Mouse (Mus musculus): ENCODE measurements at regions not wholly inside any gene's neighbourhood (a gene's known extent, or its start where the extent isn't known, plus 50 kb on each side); places are given as distances from the start of the nearest gene placed in this dataset.

GRCm38 (mm10) chr12:33717601-33718260 lies 210.5 kb upstream of the Ferd3l start:
- Histone ChIP-seq H3K36me3 (no peaks in the 10 kb centered on the region), H3K9me3 (no peaks in the 10 kb centered on the region), H3K9ac (peak overlapping the region; percentile 13; the same call in 1 of the 2 replicates), H3K4me2 (peak overlapping the region; percentile 40), H3K4me3 (0 out of 2 replicates have a peak overlapping the region, but pooled peaks have one; percentile 7), H3K27ac (no peak overlapping the region), H3K4me1 (peaks cover 9% of the 10 kb centered on the region), H3K27me3 (no peaks in the 10 kb centered on the region)
- ATAC-seq (ENCODE audit: borderline replicate concordance, extremely low read depth, low FRiP score, low TSS enrichment), result no peak
- 7% methylated on average over 14 of the region's 14 CpGs for WGBS

- no peak overlapping the region for H3K4me3 ChIP-seq
- H3K36me3 ChIP-seq, result no peaks in the 10 kb centered on the region
- no peak overlapping the region; the same call in 1 of the 2 replicates for H3K4me2 ChIP-seq
- 36% methylated on average over 7 of the region's 7 CpGs for WGBS
- no peak overlapping the region for H3K27ac ChIP-seq
- no peaks in the 10 kb centered on the region for H3K9me3 ChIP-seq
- peaks cover 9% of the 10 kb centered on the region for H3K4me1 ChIP-seq
- no peaks in the 10 kb centered on the region for H3K27me3 ChIP-seq
- H3K9ac ChIP-seq, result no peak overlapping the region
- ATAC-seq (ENCODE audit: borderline replicate concordance, extremely low read depth, low FRiP score, low TSS enrichment), result peak; percentile 42; the same call in 1 of the 2 replicates
Observed at GRCm38 (mm10) chr12:33719063-33719462, 209.2 kb upstream of the Ferd3l start.

GRCm38 (mm10) chr12:33731937-33732336 lies 196.3 kb upstream of the Ferd3l start:
- Histone ChIP-seq H3K27me3 (no peaks in the 10 kb centered on the region), H3K9me3 (no peaks in the 10 kb centered on the region), H3K4me2 (no peak overlapping the region), H3K27ac (no peak overlapping the region), H3K9ac (no peak overlapping the region), H3K4me1 (no peaks in the 10 kb centered on the region), H3K36me3 (no peaks in the 10 kb centered on the region), H3K4me3 (no peak overlapping the region)
- ATAC-seq (ENCODE audit: borderline replicate concordance, extremely low read depth, low FRiP score, low TSS enrichment), result no peak
- 25% methylated on average over 4 of the region's 4 CpGs for WGBS

GRCm38 (mm10) chr12:33775563-33776468 lies 152.4 kb upstream of the Ferd3l start:
- ATAC-seq (ENCODE audit: borderline replicate concordance, extremely low read depth, low FRiP score, low TSS enrichment), result no peak
- Histone ChIP-seq H3K27ac (no peak overlapping the region), H3K27me3 (no peaks in the 10 kb centered on the region), H3K9ac (no peak overlapping the region), H3K36me3 (no peaks in the 10 kb centered on the region), H3K9me3 (no peaks in the 10 kb centered on the region), H3K4me3 (no peak overlapping the region), H3K4me2 (no peak overlapping the region), H3K4me1 (no peaks in the 10 kb centered on the region)
- WGBS, result 36% methylated on average over 5 of the region's 5 CpGs

DNA sequence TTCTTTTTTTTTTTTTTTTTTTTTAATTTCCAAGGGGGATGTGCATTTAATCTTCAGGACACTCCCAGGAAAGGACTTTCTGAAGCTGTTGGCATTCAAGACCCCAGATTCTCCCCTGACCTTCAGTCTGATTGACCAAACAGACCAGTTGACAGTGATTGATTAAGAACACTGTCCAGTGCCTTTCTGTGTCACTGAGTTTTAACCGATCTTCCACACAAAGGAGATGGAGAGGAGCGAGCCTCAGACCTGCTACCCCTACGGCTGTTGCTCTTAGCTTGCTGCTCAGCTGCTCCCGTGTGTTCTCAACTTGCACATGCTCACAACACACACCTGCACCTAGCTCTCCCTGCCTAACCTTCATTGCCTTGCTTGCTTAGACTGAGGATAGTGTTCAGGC lies 149.7 kb upstream of the Ferd3l start:
- no peak overlapping the region for H3K27ac ChIP-seq
- no peak overlapping the region for H3K9ac ChIP-seq
- no peak overlapping the region for H3K4me2 ChIP-seq
- no peaks in the 10 kb centered on the region for H3K36me3 ChIP-seq
- 19% methylated on average over 4 of the region's 4 CpGs for WGBS
- ATAC-seq (ENCODE audit: borderline replicate concordance, extremely low read depth, low FRiP score, low TSS enrichment), result no peak
- no peaks in the 10 kb centered on the region for H3K9me3 ChIP-seq
- no peaks in the 10 kb centered on the region for H3K27me3 ChIP-seq
- no peak overlapping the region for H3K4me3 ChIP-seq
- no peaks in the 10 kb centered on the region for H3K4me1 ChIP-seq

- no peaks in the 10 kb centered on the region for H3K27me3 ChIP-seq
- H3K4me2 ChIP-seq, result no peak overlapping the region
- H3K4me3 ChIP-seq, result no peak overlapping the region
- no peaks in the 10 kb centered on the region for H3K4me1 ChIP-seq
- WGBS, result 65% methylated on average over 2 of the region's 2 CpGs
- no peaks in the 10 kb centered on the region for H3K36me3 ChIP-seq
- H3K9ac ChIP-seq, result no peak overlapping the region
- ATAC-seq (ENCODE audit: borderline replicate concordance, extremely low read depth, low FRiP score, low TSS enrichment), result no peak
- no peaks in the 10 kb centered on the region for H3K9me3 ChIP-seq
- H3K27ac ChIP-seq, result no peak overlapping the region
Observed at GRCm38 (mm10) chr12:33779898-33780297, 148.3 kb upstream of the Ferd3l start.

DNA sequence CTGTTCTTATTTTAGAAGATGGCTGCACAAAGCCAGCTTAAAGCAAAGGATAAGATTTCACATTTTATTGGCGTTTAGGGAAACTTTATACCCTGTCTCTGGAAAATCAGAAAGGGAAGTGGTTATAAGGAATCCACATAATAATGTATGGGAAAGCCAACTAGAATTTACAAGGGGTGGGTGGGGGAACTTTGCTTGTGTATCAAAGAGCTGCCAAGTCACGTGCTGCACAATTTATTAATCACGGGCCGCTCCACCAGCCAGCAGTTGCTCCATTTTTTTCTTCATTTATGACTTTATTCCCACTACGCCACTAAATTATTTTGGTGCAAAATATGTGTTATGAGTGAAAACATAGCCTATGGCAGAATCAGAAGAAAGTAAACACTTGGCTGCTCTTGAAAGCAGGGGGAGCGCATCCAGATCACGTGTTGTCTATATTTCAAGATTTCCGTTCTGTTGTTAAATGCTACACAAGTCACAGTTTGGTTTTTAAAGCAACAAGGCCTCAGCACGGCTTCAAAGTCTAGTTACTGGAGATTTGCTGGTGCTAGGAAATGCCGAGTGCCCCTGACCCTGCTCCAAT lies 123.9 kb upstream of the Ferd3l start:
- Histone ChIP-seq H3K27me3 (no peaks in the 10 kb centered on the region), H3K9ac (no peak overlapping the region), H3K27ac (no peak overlapping the region), H3K9me3 (no peaks in the 10 kb centered on the region), H3K4me1 (no peaks in the 10 kb centered on the region), H3K4me3 (no peak overlapping the region), H3K36me3 (no peaks in the 10 kb centered on the region), H3K4me2 (no peak overlapping the region)
- ATAC-seq (ENCODE audit: borderline replicate concordance, extremely low read depth, low FRiP score, low TSS enrichment), result no peak; the same call in 1 of the 2 replicates
- WGBS, result 43% methylated on average over 10 of the region's 10 CpGs

- Histone ChIP-seq H3K27ac (no peak overlapping the region), H3K9me3 (no peaks in the 10 kb centered on the region), H3K36me3 (no peaks in the 10 kb centered on the region), H3K9ac (no peak overlapping the region), H3K4me3 (no peak overlapping the region), H3K27me3 (no peaks in the 10 kb centered on the region), H3K4me1 (no peaks in the 10 kb centered on the region), H3K4me2 (no peak overlapping the region)
- no peak for ATAC-seq (ENCODE audit: borderline replicate concordance, extremely low read depth, low FRiP score, low TSS enrichment)
Observed at GRCm38 (mm10) chr12:33825571-33825970, 102.7 kb upstream of the Ferd3l start.

- H3K36me3 ChIP-seq, result no peaks in the 10 kb centered on the region
Observed at GRCm38 (mm10) chr12:33849088-33849487, 79.1 kb upstream of the Ferd3l start.

GRCm38 (mm10) chr12:33851736-33852135 lies 76.5 kb upstream of the Ferd3l start:
- 90% methylated on average over 1 of the region's 1 CpGs for WGBS
- H3K27ac ChIP-seq, result no peak overlapping the region
- H3K9me3 ChIP-seq, result no peaks in the 10 kb centered on the region
- no peak overlapping the region for H3K4me2 ChIP-seq
- no peaks in the 10 kb centered on the region for H3K27me3 ChIP-seq
- no peaks in the 10 kb centered on the region for H3K4me1 ChIP-seq
- H3K36me3 ChIP-seq, result no peaks in the 10 kb centered on the region
- no peak for ATAC-seq (ENCODE audit: borderline replicate concordance, extremely low read depth, low FRiP score, low TSS enrichment)
- no peak overlapping the region for H3K9ac ChIP-seq
- no peak overlapping the region for H3K4me3 ChIP-seq

More at GRCm38 (mm10) chr12:33849088-33849487, 79.1 kb upstream of the Ferd3l start:
- no peaks in the 10 kb centered on the region for H3K27me3 ChIP-seq
- no peak for ATAC-seq (ENCODE audit: borderline replicate concordance, extremely low read depth, low FRiP score, low TSS enrichment)
- H3K4me3 ChIP-seq, result no peak overlapping the region
- no peaks in the 10 kb centered on the region for H3K9me3 ChIP-seq
- H3K4me1 ChIP-seq, result no peaks in the 10 kb centered on the region
- no peak overlapping the region for H3K27ac ChIP-seq
- no peak overlapping the region for H3K4me2 ChIP-seq
- H3K9ac ChIP-seq, result no peak overlapping the region

All from lung, embryonic 15.5 days (tissue).